Mouse (Mus musculus): ENCODE results near the gene Fezf1. TPM values are rescaled to one million over a fixed set of nuclear protein-coding genes. Genes with fewer than 3 reads are reported as not detected.
A peak's percentile ranks its signal among the peaks of the same experiment; 100 is the strongest.

Fezf1 gene
- polyA plus RNA-seq, 1 experiment: 0.05 TPM

- no peak overlapping the region for H3K4me3 ChIP-seq (ENCODE audit: control insufficient read depth, low read depth, low read length)
- no peak overlapping the region for H3K27ac ChIP-seq (ENCODE audit: control insufficient read depth, insufficient read depth, low read depth, low read length)
Measured at GRCm38 (mm10) chr6:23252196-23253135, 4.3 kb upstream of the Fezf1 start.

DNA sequence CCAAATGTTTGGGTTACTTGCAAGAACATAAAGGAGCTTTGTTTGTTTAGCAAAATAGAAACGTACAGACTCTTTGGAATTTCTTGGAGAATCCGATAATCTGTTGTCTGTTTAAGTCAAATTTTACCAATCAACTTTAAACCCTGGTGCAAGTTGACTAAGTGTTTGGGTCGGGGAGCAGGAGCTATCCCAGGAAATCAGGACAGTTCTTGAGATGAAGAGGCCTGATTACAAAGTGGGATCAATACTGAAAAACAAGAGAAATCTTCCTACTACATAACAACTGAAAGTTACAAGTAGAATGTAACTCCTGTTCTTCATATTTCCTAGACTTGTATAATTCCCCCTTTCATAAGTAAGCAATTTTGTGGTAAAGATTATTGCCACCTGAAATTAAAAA lies 3.3 kb upstream of the Fezf1 start:
- no peaks in the 10 kb centered on the region for H3K36me3 ChIP-seq (ENCODE audit: control insufficient read depth, insufficient read depth, low read length)
- TF ChIP-seq POLR2A (IDR thresholded peaks at IDR 0.05; ENCODE audit: control insufficient read depth, low read depth, low read length) (no peak), CTCF (IDR thresholded peaks at IDR 0.05; ENCODE audit: control insufficient read depth, insufficient read depth, insufficient replicate concordance, low read depth, low read length) (no peak)
- no peak overlapping the region for H3K27ac ChIP-seq (ENCODE audit: control insufficient read depth, insufficient read depth, low read depth, low read length)
- no peak overlapping the region for H3K4me3 ChIP-seq (ENCODE audit: control insufficient read depth, low read depth, low read length)
- peaks cover 17% of the 10 kb centered on the region; the same call in 1 of the 2 replicates for H3K4me1 ChIP-seq (ENCODE audit: control insufficient read depth, insufficient read depth, low read length)
- H3K27me3 ChIP-seq (ENCODE audit: control insufficient read depth, insufficient read depth, low read length): peaks cover 10% of the 10 kb centered on the region

More at GRCm38 (mm10) chr6:23252196-23253135, 4.3 kb upstream of the Fezf1 start:
- peaks cover 17% of the 10 kb centered on the region; the same call in 1 of the 2 replicates for H3K4me1 ChIP-seq (ENCODE audit: control insufficient read depth, insufficient read depth, low read length)
- TF ChIP-seq POLR2A (IDR thresholded peaks at IDR 0.05; ENCODE audit: control insufficient read depth, low read depth, low read length) (no peak), CTCF (IDR thresholded peaks at IDR 0.05; ENCODE audit: control insufficient read depth, insufficient read depth, insufficient replicate concordance, low read depth, low read length) (no peak)
- peaks cover 10% of the 10 kb centered on the region for H3K27me3 ChIP-seq (ENCODE audit: control insufficient read depth, insufficient read depth, low read length)
- H3K36me3 ChIP-seq (ENCODE audit: control insufficient read depth, insufficient read depth, low read length): no peaks in the 10 kb centered on the region

DNA sequence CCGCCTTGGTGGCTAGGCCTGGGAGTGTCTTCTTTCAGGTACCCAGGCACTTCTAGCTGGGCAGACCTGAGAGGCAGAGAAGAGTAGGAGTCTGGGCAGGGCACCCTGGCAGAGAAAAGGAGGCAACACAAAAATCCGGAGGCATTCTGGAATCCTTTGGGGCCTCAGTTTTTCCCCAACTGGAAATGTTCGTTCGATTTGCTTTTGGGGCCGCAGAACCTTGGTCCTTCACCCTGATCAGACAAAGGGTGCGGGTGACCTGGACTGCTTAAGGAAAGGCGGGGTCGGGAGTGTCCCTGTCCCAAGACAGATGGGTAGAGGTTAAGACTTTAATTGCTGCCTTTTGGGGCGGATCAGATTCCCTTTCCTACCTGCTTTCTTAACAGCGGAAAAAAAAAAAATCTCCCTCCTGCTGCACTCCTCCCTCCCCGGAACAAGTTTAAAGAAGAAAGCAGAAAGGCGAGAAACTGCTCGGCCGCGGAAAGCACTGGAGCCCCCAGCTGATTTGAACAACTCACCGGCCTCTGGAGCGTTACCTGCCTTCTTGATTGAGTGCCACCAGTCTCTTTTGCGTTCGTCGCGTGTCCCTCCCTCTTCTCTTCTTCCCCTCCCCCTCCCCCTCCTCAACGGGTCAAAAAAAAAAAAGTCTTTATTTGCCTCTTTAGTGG lies 2.3 kb upstream of the Fezf1 start:
- H3K4me3 ChIP-seq (ENCODE audit: control insufficient read depth, low read depth, low read length): no peak overlapping the region
- peaks cover 10% of the 10 kb centered on the region for H3K27me3 ChIP-seq (ENCODE audit: control insufficient read depth, insufficient read depth, low read length)
- no peaks in the 10 kb centered on the region for H3K36me3 ChIP-seq (ENCODE audit: control insufficient read depth, insufficient read depth, low read length)
- no peak overlapping the region for H3K27ac ChIP-seq (ENCODE audit: control insufficient read depth, insufficient read depth, low read depth, low read length)
- TF ChIP-seq CTCF (IDR thresholded peaks at IDR 0.05; ENCODE audit: control insufficient read depth, insufficient read depth, insufficient replicate concordance, low read depth, low read length): no peak
- TF ChIP-seq POLR2A (IDR thresholded peaks at IDR 0.05; ENCODE audit: control insufficient read depth, low read depth, low read length): no peak
- peaks cover 17% of the 10 kb centered on the region; the same call in 1 of the 2 replicates for H3K4me1 ChIP-seq (ENCODE audit: control insufficient read depth, insufficient read depth, low read length)

GRCm38 (mm10) chr6:23249616-23250287 lies 1.6 kb upstream of the Fezf1 start:
- peaks cover 17% of the 10 kb centered on the region; the same call in 1 of the 2 replicates for H3K4me1 ChIP-seq (ENCODE audit: control insufficient read depth, insufficient read depth, low read length)
- no peak for TF ChIP-seq CTCF (IDR thresholded peaks at IDR 0.05; ENCODE audit: control insufficient read depth, insufficient read depth, insufficient replicate concordance, low read depth, low read length)
- TF ChIP-seq POLR2A (IDR thresholded peaks at IDR 0.05; ENCODE audit: control insufficient read depth, low read depth, low read length): no peak
- peak overlapping the region; percentile 1; the same call in 1 of the 2 replicates for H3K4me3 ChIP-seq (ENCODE audit: control insufficient read depth, low read depth, low read length)
- H3K27me3 ChIP-seq (ENCODE audit: control insufficient read depth, insufficient read depth, low read length): peaks cover 10% of the 10 kb centered on the region
- H3K27ac ChIP-seq (ENCODE audit: control insufficient read depth, insufficient read depth, low read depth, low read length): no peak overlapping the region
- no peaks in the 10 kb centered on the region for H3K36me3 ChIP-seq (ENCODE audit: control insufficient read depth, insufficient read depth, low read length)

DNA sequence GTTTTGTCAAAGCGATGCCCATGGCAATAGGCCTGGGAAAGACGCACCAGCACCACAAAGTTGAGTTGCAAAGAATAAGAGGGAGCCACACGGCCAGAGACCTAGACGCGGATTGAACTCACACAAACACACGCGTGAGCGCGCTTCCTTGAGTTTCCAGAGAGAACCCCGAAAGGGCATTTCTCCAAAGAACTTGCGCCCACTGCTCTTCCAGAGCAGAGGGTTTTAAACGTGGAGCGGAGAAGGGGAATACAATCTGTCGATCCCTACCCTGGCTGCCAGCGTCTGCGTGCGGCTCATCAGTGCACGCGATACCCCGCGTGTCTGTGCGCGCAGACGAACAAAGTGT lies 865 bp upstream of the Fezf1 start:
- peaks cover 16% of the 10 kb centered on the region; the same call in 1 of the 2 replicates for H3K4me1 ChIP-seq (ENCODE audit: control insufficient read depth, insufficient read depth, low read length)
- H3K36me3 ChIP-seq (ENCODE audit: control insufficient read depth, insufficient read depth, low read length): no peaks in the 10 kb centered on the region
- H3K27me3 ChIP-seq (ENCODE audit: control insufficient read depth, insufficient read depth, low read length): peaks cover 10% of the 10 kb centered on the region
- no peak overlapping the region; the same call in 1 of the 2 replicates for H3K4me3 ChIP-seq (ENCODE audit: control insufficient read depth, low read depth, low read length)
- no peak overlapping the region for H3K27ac ChIP-seq (ENCODE audit: control insufficient read depth, insufficient read depth, low read depth, low read length)
- TF ChIP-seq POLR2A (IDR thresholded peaks at IDR 0.05; ENCODE audit: control insufficient read depth, low read depth, low read length): no peak
- no peak for TF ChIP-seq CTCF (IDR thresholded peaks at IDR 0.05; ENCODE audit: control insufficient read depth, insufficient read depth, insufficient replicate concordance, low read depth, low read length)

DNA sequence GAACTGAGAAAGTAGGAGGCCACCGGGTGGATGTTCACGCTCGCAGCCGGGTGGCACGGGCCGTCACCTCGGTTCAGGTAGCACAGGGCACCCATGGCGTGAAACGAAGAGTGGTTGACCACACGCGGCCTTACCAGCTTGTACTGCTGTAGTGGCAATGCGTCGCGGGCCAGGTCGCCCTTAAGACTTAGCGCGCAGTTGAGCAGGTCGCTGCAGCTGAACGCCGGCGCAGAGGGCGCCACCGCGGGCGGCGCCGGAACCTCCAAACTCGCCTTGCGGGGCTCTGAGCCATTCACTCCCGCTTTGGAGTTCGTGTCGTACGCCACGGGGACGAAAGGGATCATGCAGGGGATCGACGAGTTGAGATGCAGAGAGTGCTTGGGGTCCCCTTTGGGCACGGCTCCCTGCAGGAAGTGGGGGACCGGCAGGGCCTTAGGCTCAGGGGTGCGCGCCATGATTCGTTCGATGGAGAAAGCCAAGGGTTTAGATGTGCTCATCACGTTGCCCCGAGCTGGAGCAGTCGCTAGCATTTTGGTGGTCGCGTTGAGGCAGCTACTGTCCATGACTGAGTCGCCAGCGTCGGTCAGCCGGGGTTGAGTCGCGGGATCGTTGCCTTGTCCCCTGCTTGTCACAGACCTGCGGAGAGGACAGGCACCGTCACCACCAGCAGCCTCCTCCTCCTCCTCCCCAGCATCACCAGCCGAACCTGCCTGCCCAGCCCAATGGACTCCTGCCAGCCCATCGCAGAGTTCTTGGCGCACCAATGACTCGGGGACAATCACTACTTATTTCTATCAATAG lies 450 bp downstream of the Fezf1 start:
- H3K4me3 ChIP-seq (ENCODE audit: control insufficient read depth, low read depth, low read length): peak overlapping the region; percentile 3; the same call in 1 of the 2 replicates
- TF ChIP-seq POLR2A (IDR thresholded peaks at IDR 0.05; ENCODE audit: control insufficient read depth, low read depth, low read length): no peak
- TF ChIP-seq CTCF (IDR thresholded peaks at IDR 0.05; ENCODE audit: control insufficient read depth, insufficient read depth, insufficient replicate concordance, low read depth, low read length): no peak
- peaks cover 12% of the 10 kb centered on the region for H3K4me1 ChIP-seq (ENCODE audit: control insufficient read depth, insufficient read depth, low read length)
- peaks cover 7% of the 10 kb centered on the region for H3K27me3 ChIP-seq (ENCODE audit: control insufficient read depth, insufficient read depth, low read length)
- H3K27ac ChIP-seq (ENCODE audit: control insufficient read depth, insufficient read depth, low read depth, low read length): no peak overlapping the region
- no peaks in the 10 kb centered on the region for H3K36me3 ChIP-seq (ENCODE audit: control insufficient read depth, insufficient read depth, low read length)

Measured in testis, adult 2 months (tissue).